Mouse (Mus musculus): ENCODE measurements at regions not wholly inside any gene's neighbourhood (a gene's known extent, or its start where the extent isn't known, plus 50 kb on each side); places are given as distances from the start of the nearest gene placed in this dataset.
A peak's percentile ranks its signal among the peaks of the same experiment; 100 is the strongest.

GRCm38 (mm10) chr4:22998994-22999393 lies 510.8 kb upstream of the Pou3f2 start:
- DNase-seq (ENCODE audit: low read depth, low spot score): no peak

- no peak for DNase-seq (ENCODE audit: low read depth, low spot score)
Measured at GRCm38 (mm10) chr4:22997198-22997985, 509.2 kb upstream of the Pou3f2 start.

DNA sequence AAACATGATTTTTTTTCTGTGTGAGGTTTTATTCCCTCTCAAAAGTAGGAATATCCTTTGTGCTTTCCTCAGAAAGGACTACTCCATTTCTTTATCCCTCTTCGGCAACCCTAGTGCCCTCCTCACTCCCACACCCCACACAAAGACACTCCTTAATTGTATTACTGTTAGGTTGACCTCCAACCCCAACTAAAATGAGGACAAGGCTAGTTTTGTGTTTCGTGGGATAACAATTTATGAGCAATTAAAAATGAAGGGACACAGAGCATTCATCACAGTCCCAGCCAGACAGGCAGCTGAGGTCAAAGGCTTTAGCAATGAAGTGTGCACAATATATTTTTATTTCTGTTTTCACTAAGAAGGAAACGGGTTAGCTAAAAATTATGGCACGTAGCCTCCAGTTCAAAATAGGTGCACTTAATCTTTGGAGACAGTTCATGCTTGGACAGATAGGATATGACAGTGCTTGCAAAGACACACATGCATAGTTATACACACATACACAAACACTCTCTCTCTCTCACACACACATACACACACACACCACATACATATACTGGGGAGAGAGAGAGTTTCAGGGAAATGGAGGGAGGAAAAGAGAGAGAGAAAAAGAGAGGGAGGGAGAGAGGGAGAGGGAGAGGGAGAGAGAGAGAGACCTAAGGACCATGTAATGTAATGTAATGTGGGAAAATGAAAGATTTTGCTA lies 498.8 kb upstream of the Pou3f2 start:
- no peak for DNase-seq (ENCODE audit: low read depth, low spot score)

GRCm38 (mm10) chr4:22973585-22974116 lies 485.5 kb upstream of the Pou3f2 start:
- no peak for DNase-seq (ENCODE audit: low read depth, low spot score)

- DNase-seq (ENCODE audit: low read depth, low spot score): no peak
Measured at GRCm38 (mm10) chr4:22972784-22973584, 484.8 kb upstream of the Pou3f2 start.

GRCm38 (mm10) chr4:22971127-22971526 lies 483.0 kb upstream of the Pou3f2 start:
- no peak for DNase-seq (ENCODE audit: low read depth, low spot score)

GRCm38 (mm10) chr4:22970495-22970894 lies 482.3 kb upstream of the Pou3f2 start:
- DNase-seq (ENCODE audit: low read depth, low spot score): no peak

DNA sequence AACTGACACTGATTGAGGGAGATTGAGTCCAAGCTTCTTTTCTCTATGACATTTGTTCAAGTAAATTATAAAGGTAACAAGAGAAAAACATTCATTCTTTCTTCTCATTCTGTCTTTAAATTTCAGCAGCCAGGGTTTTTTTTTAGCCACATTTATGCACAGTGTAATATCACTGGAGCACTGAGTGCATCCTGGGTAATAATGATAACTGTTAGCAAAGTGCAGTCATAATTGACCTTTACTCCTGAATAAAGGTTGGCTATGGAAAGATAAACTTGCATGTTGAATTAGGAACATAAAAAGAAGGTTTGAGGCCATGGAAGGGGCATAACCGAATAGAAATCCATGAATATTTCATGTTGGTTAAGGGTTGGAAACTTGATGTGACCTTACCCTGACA lies 461.3 kb upstream of the Pou3f2 start:
- DNase-seq (ENCODE audit: low read depth, low spot score): no peak

- no peak for DNase-seq (ENCODE audit: low read depth, low spot score)
Measured at GRCm38 (mm10) chr4:22948880-22949279, 460.7 kb upstream of the Pou3f2 start.

DNA sequence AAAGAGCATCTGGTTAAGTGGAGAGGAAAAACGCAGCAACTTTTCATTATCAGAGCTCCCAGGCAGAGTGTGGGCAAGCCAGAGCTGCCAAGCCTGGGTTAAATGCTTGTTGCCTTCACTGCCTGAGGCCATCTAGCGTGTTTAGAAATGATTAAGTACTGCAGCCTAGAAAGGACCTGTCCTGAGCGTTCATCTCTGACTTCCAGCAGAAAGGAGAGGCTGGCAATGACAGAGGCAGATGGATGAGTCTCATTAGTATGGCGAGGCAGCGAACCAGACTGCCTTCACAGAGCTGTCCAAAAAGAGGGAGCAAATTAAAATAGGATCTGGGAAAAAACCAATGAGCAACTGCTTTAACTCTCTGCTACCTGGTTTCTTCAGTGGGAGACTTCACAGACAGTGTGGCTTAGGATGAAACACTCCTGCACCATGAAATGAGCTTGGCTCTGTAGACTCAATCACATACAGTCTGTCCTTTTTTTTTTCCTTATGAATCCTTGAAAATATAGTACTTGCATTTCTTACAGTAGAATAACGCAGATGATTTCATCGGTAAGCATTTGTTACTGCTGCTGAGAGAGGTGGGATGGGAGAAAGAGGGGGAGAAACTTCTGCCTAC lies 458.7 kb upstream of the Pou3f2 start:
- DNase-seq (ENCODE audit: low read depth, low spot score): no peak

GRCm38 (mm10) chr4:22938302-22938701 lies 450.1 kb upstream of the Pou3f2 start:
- DNase-seq (ENCODE audit: low read depth, low spot score): no peak

DNA sequence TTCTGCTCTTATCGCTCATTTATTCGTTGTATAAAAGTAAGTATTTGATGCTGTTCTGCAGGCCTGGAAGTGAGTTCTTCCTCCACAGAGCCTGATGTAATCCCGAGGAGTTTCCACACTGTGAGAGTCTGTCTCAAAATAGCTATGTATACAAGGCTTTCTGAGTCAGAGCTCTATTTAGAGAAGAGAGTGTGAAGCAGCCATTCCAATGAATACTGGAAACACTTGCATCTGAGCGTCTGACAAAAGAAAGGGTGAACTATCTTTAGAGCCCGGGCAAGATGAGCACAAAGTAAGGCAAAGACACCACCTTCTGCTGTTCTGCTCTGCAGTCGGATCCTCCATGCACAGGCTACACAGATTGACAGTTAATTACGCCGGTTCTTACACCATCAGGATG lies 436.0 kb upstream of the Pou3f2 start:
- DNase-seq (ENCODE audit: low read depth, low spot score): peak; percentile 23

DNA sequence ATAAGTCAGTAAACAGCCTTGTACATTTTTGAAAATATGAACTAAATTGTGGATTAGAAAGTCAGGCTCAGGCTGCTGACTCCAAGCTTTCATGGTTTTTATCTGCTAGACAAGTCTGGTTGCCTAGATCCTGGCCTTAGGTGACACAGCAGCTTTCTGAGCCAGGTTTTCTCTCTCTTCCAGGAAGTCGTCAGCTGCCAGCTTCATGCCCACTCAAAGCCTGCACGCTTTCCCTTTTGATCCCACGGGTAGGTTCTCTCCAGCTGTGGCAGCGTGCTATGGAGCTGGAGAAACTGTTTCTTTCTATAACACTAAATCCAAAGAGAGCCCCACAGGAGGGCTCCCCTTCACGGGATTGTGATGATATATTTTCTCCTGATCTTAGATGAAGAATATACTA lies 426.7 kb upstream of the Pou3f2 start:
- DNase-seq (ENCODE audit: low read depth, low spot score): no peak

DNA sequence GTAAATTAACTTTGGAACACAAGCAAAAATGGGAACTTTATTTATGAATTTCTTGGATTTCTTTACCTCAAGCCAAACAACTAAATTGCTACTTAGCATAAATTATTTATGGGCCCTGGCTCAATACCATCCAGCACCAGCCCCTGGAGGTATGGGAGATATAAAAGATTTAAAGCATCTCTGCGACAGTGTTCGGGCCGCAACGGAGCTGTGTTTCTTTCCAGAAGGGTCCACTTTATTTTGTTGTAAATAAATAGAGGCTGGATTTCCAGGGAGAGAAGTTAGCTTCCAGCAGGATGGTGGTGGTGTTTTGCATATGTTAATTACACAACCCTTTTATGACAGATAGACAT lies 404.5 kb upstream of the Pou3f2 start:
- no peak for DNase-seq (ENCODE audit: low read depth, low spot score)

- no peak for DNase-seq (ENCODE audit: low read depth, low spot score)
Measured at GRCm38 (mm10) chr4:22891974-22892693, 404.0 kb upstream of the Pou3f2 start.

DNA sequence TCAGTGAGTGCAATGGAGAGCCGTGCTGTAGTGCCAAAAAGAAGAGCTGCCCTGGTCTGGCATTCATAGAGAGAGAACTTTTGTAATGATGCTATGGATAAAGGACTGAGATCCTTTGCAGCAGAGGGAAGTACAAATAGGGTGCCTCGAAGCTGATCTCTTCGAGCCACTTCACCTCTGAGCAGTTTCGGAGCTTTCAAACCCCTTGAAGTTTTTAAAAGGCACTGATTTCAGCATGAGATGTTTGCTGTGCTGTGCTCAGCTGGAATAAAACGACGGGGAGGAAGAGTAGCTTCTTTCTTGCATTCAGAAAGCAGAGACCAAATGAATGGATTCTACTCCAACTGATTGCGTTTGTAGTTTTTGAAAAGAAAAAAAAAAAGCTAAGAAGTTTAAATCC lies 392.5 kb upstream of the Pou3f2 start:
- no peak for DNase-seq (ENCODE audit: low read depth, low spot score)

- DNase-seq (ENCODE audit: low read depth, low spot score): no peak
Measured at GRCm38 (mm10) chr4:22875392-22875791, 387.2 kb upstream of the Pou3f2 start.

- no peak for DNase-seq (ENCODE audit: low read depth, low spot score)
Measured at GRCm38 (mm10) chr4:22836124-22836445, 347.9 kb upstream of the Pou3f2 start.

GRCm38 (mm10) chr4:22835381-22836123 lies 347.4 kb upstream of the Pou3f2 start:
- no peak for DNase-seq (ENCODE audit: low read depth, low spot score)

DNA sequence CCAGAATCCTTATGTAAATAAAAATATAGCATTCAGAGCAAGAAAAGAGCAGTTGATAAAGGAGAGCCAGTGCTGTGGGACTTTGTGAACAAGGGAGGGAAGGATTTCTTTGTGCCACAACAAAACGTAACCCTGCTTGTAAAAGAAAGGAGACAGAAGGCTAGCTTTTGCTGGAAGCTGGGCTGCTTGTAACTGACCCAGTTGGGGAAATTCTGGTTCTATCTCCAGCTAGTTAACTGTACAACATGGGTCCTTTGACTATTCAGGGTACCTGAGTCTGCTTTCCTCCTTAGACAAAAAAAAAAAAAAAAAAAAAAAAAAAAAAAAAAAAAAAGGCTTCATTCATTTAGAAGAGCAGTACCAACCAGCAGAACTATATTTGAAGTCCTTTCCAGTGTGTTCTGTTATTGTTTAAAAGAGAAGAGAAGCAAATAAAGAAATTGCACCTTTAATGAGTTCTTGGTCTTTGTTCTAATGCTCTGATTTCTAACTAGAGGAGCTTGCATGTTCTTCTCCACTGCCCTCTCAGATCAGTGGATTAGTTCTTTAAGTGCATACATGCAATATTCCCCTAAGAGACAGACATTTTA lies 345.8 kb upstream of the Pou3f2 start:
- DNase-seq (ENCODE audit: low read depth, low spot score): no peak
